Mouse (Mus musculus) MEL (cell line): ENCODE data around the gene Grid2ip. TPM values are rescaled to one million over a fixed set of nuclear protein-coding genes. Genes with fewer than 3 reads are reported as not detected.
A peak's percentile ranks its signal among the peaks of the same experiment; 100 is the strongest.

ENCODE experiments used
- DNase-seq: peaks from one replicate; pipeline ENCODE4 v3.0.0; 2011; ENCODE audit warnings: low read depth, low spot score
- H3K27ac ChIP-seq: 2 replicates; pipeline ENCODE4 v1.5.1; 2012; ENCODE audit warnings: low read depth, mild to moderate bottlenecking, control low read depth, low read length, moderate library complexity; ENCODE audit not compliant: control insufficient read depth
- H3K27me3 ChIP-seq, 2 experiments: fragments of 150-350 bp in 1 of 2; sonication (generic) in 1 of 2; 2 replicates each; pipeline ENCODE4 v1.6.1; 2012; ENCODE audit warnings: low read length in 2 of 2, mild to moderate bottlenecking in 2 of 2, improper control_type of control experiment in 1 of 2, moderate library complexity in 1 of 2; ENCODE audit not compliant: insufficient read depth in 2 of 2, control insufficient read depth in 1 of 2
- H3K36me3 ChIP-seq, 2 experiments: 2 replicates each; pipeline ENCODE4 v1.6.1; 2012 to 2014; ENCODE audit warnings: low read length in 2 of 2, improper control_type of control experiment in 1 of 2, inconsistent platforms in 1 of 2, mild to moderate bottlenecking in 1 of 2; ENCODE audit not compliant: insufficient read depth in 2 of 2, control insufficient read depth in 1 of 2
- H3K4me1 ChIP-seq, 2 experiments: fragments of 150-350 bp in 1 of 2; sonication (generic) in 1 of 2; 2 replicates each; pipeline ENCODE4 v1.6.1; 2012; ENCODE audit warnings: low read length in 2 of 2, improper control_type of control experiment in 1 of 2, mild to moderate bottlenecking in 1 of 2; ENCODE audit not compliant: insufficient read depth in 2 of 2, control insufficient read depth in 1 of 2
- H3K4me3 ChIP-seq, 2 experiments: fragments of 150-350 bp in 1 of 2; sonication (generic) in 1 of 2; 2 replicates each; pipeline ENCODE4 v1.5.1; 2012; ENCODE audit warnings: low read depth in 2 of 2, low read length in 2 of 2, mild to moderate bottlenecking in 2 of 2, moderate library complexity in 2 of 2, control low read depth in 1 of 2, improper control_type of control experiment in 1 of 2; ENCODE audit not compliant: control insufficient read depth in 1 of 2, insufficient read depth in 1 of 2
- H3K79me2 ChIP-seq: 2 replicates; pipeline ENCODE4 v1.6.1; 2012; ENCODE audit warnings: mild to moderate bottlenecking, low read length, moderate library complexity; ENCODE audit not compliant: control insufficient read depth, poor library complexity, insufficient read depth
- H3K9ac ChIP-seq: 2 replicates; pipeline ENCODE4 v1.6.1; 2012; ENCODE audit warnings: low read depth, mild to moderate bottlenecking, control low read depth, low read length, moderate library complexity; ENCODE audit not compliant: control insufficient read depth, poor library complexity, severe bottlenecking
- H3K9me3 ChIP-seq: fragments of 150-350 bp; sonication (generic); replicated peaks from 2 replicates; pipeline ENCODE4 v1.6.1; 2012; ENCODE audit warnings: mild to moderate bottlenecking, low read length, improper control_type of control experiment, moderate library complexity; ENCODE audit not compliant: insufficient read depth
- BHLHE40 ChIP-seq: IDR thresholded peaks from 2 replicates; pipeline ENCODE4 v1.6.1; 2012; ENCODE audit warnings: low read depth, mild to moderate bottlenecking, inconsistent platforms, low read length, improper control_type of control experiment, borderline replicate concordance
- CHD2 ChIP-seq: IDR thresholded peaks from 2 replicates; pipeline ENCODE4 v1.6.1; 2011; ENCODE audit warnings: low read length, improper control_type of control experiment
- ELF1 ChIP-seq: IDR thresholded peaks from 2 replicates; pipeline ENCODE4 v1.6.1; 2014; ENCODE audit warnings: low read depth, mild to moderate bottlenecking, inconsistent platforms, low read length, improper control_type of control experiment, moderate library complexity
- EP300 ChIP-seq, 2 experiments: IDR thresholded peaks; 2 replicates each; pipeline ENCODE4 v1.6.1; 2011; ENCODE audit warnings: improper control_type of control experiment in 2 of 2, low read length in 2 of 2, low read depth in 1 of 2, mild to moderate bottlenecking in 1 of 2
- ETS1 ChIP-seq: IDR thresholded peaks from 2 replicates; pipeline ENCODE4 v1.6.1; 2012; ENCODE audit warnings: low read depth, mild to moderate bottlenecking, inconsistent platforms, low read length, improper control_type of control experiment, moderate library complexity
- GABPA ChIP-seq: IDR thresholded peaks from 2 replicates; pipeline ENCODE4 v1.6.1; 2012; ENCODE audit warnings: low read depth, mild to moderate bottlenecking, inconsistent platforms, low read length, improper control_type of control experiment, moderate library complexity
- HCFC1 ChIP-seq: IDR thresholded peaks from 2 replicates; pipeline ENCODE4 v1.6.1; 2012; ENCODE audit warnings: low read depth, mild to moderate bottlenecking, inconsistent platforms, low read length, improper control_type of control experiment, moderate library complexity
- JUND ChIP-seq: IDR thresholded peaks from 2 replicates; pipeline ENCODE4 v1.6.1; 2011; ENCODE audit warnings: low read depth, mild to moderate bottlenecking, improper control_type of control experiment, low read length
- KAT2A ChIP-seq: conservative IDR thresholded peaks from 2 replicates; pipeline ENCODE4 v1.6.1; 2012; ENCODE audit warnings: low read depth, low read length, improper control_type of control experiment, inconsistent platforms
- MAFK ChIP-seq: IDR thresholded peaks from 2 replicates; pipeline ENCODE4 v1.6.1; 2011; ENCODE audit warnings: low read depth, mild to moderate bottlenecking, low read length, improper control_type of control experiment, borderline replicate concordance
- MAX ChIP-seq: IDR thresholded peaks from 2 replicates; pipeline ENCODE4 v1.6.1; 2011; ENCODE audit warnings: low read length, improper control_type of control experiment
- MAZ ChIP-seq: IDR thresholded peaks from 2 replicates; pipeline ENCODE4 v1.6.1; 2012; ENCODE audit warnings: low read depth, mild to moderate bottlenecking, inconsistent platforms, low read length, improper control_type of control experiment
- MEF2A ChIP-seq: IDR thresholded peaks from 2 replicates; pipeline ENCODE4 v1.6.1; 2014; ENCODE audit warnings: low read depth, mild to moderate bottlenecking, inconsistent platforms, low read length, improper control_type of control experiment; ENCODE audit not compliant: poor library complexity, insufficient replicate concordance, severe bottlenecking; ENCODE audit errors: extremely low read depth
- MXI1 ChIP-seq: IDR thresholded peaks from 2 replicates; pipeline ENCODE4 v1.6.1; 2011; ENCODE audit warnings: mild to moderate bottlenecking, low read depth, low read length, improper control_type of control experiment
- MYC ChIP-seq: IDR thresholded peaks from 2 replicates; pipeline ENCODE4 v1.6.1; 2011; ENCODE audit warnings: low read depth, mild to moderate bottlenecking, low read length, improper control_type of control experiment, moderate library complexity
- NELFE ChIP-seq: IDR thresholded peaks from 2 replicates; pipeline ENCODE4 v1.6.1; 2011; ENCODE audit warnings: low read depth, low read length, improper control_type of control experiment
- NRF1 ChIP-seq: IDR thresholded peaks from 2 replicates; pipeline ENCODE4 v1.6.1; 2014; ENCODE audit warnings: low read depth, mild to moderate bottlenecking, inconsistent platforms, low read length, improper control_type of control experiment, moderate library complexity; ENCODE audit not compliant: poor library complexity, insufficient read depth, severe bottlenecking
- POLR2A ChIP-seq, 2 experiments: IDR thresholded peaks; 2 replicates each; pipeline ENCODE4 v1.6.1; 2011 to 2012; ENCODE audit warnings: low read length in 2 of 2, mild to moderate bottlenecking in 2 of 2, control low read depth in 1 of 2, improper control_type of control experiment in 1 of 2, low read depth in 1 of 2, moderate library complexity in 1 of 2; ENCODE audit not compliant: control insufficient read depth in 1 of 2, insufficient read depth in 1 of 2, poor library complexity in 1 of 2
- POLR2AphosphoS2 ChIP-seq: IDR thresholded peaks from 2 replicates; pipeline ENCODE4 v1.6.1; 2011; ENCODE audit warnings: low read length, improper control_type of control experiment
- RAD21 ChIP-seq: IDR thresholded peaks from 2 replicates; pipeline ENCODE4 v1.6.1; 2011; ENCODE audit warnings: mild to moderate bottlenecking, low read depth, low read length, improper control_type of control experiment
- RCOR1 ChIP-seq: IDR thresholded peaks from 2 replicates; pipeline ENCODE4 v1.6.1; 2012; ENCODE audit warnings: low read depth, mild to moderate bottlenecking, inconsistent platforms, low read length, improper control_type of control experiment
- SIN3A ChIP-seq: IDR thresholded peaks from 2 replicates; pipeline ENCODE4 v1.6.1; 2012; ENCODE audit warnings: low read length, improper control_type of control experiment, inconsistent platforms
- TBP ChIP-seq: IDR thresholded peaks from 2 replicates; pipeline ENCODE4 v1.8.0; 2011; ENCODE audit warnings: low read depth, low read length, improper control_type of control experiment
- TCF12 ChIP-seq: IDR thresholded peaks from 2 replicates; pipeline ENCODE4 v1.6.1; 2014; ENCODE audit warnings: low read depth, mild to moderate bottlenecking, inconsistent platforms, low read length, improper control_type of control experiment, moderate library complexity
- USF1 ChIP-seq: IDR thresholded peaks from 2 replicates; pipeline ENCODE4 v1.6.1; 2014; ENCODE audit warnings: low read depth, mild to moderate bottlenecking, inconsistent platforms, low read length, improper control_type of control experiment, moderate library complexity
- USF2 ChIP-seq, 2 experiments: IDR thresholded peaks; 2 replicates each; pipeline ENCODE4 v1.6.1; 2011 to 2012; ENCODE audit warnings: improper control_type of control experiment in 2 of 2, low read length in 2 of 2, borderline replicate concordance in 1 of 2, inconsistent platforms in 1 of 2, low read depth in 1 of 2, mild to moderate bottlenecking in 1 of 2; ENCODE audit not compliant: insufficient read depth in 1 of 2
- ZC3H11A ChIP-seq: IDR thresholded peaks from 2 replicates; pipeline ENCODE4 v1.6.1; 2012; ENCODE audit warnings: low read depth, mild to moderate bottlenecking, inconsistent platforms, low read length, improper control_type of control experiment
- ZKSCAN1 ChIP-seq: IDR thresholded peaks from 2 replicates; pipeline ENCODE4 v1.6.1; 2012; ENCODE audit warnings: low read depth, mild to moderate bottlenecking, inconsistent platforms, low read length, improper control_type of control experiment, moderate library complexity
- ZMIZ1 ChIP-seq: IDR thresholded peaks from 2 replicates; pipeline ENCODE4 v1.6.1; 2012; ENCODE audit warnings: low read depth, mild to moderate bottlenecking, inconsistent platforms, low read length, improper control_type of control experiment, moderate library complexity
- ZNF384 ChIP-seq: IDR thresholded peaks from 2 replicates; pipeline ENCODE4 v1.6.1; 2012; ENCODE audit warnings: low read depth, mild to moderate bottlenecking, inconsistent platforms, low read length, improper control_type of control experiment
- polyA plus RNA-seq, 2 experiments: library from polyadenylated mRNA; stranded (reverse) in 1 of 2; unstranded in 1 of 2; fragments of >175 nt in 1 of 2; fragments of >200 nt in 1 of 2; gene quantifications; 2 replicates each; pipeline versions ENCODE4 v1.2.1 to v1.2.4; 2012; ENCODE audit warnings: low replicate concordance in 2 of 2, low read depth in 1 of 2; ENCODE audit not compliant: insufficient read length in 2 of 2, insufficient read depth in 1 of 2, missing spikeins in 1 of 2
- total RNA-seq: library from RNA; depleted of rRNA; stranded (reverse); fragments of 300-350 nt; gene quantifications from 2 replicates; pipeline ENCODE4 v1.2.3, GENCODE M21; 2012

The Grid2ip gene
- total and polyA plus RNA-seq, 3 experiments, result not detected

GRCm38 (mm10) chr5:143315514-143315888 is 41.6 kb upstream of the Grid2ip start:
- Histone ChIP-seq H3K9ac (peak overlapping the region; percentile 48), H3K27ac (peak overlapping the region; percentile 17; the same call in 1 of the 2 replicates), H3K9me3 (no peaks in the 10 kb centered on the region), H3K4me1 (peaks cover 0 to 10% of the 10 kb centered on the region in 2 experiments; a peak in 1 of 4 replicates), H3K36me3 (peaks cover 12 to 18% of the 10 kb centered on the region in 2 experiments), H3K27me3 (no peaks in the 10 kb centered on the region), H3K79me2 (peaks cover 41% of the 10 kb centered on the region), H3K4me3 (no peak overlapping the region)
- TF ChIP-seq MYC, result no peak
- TF ChIP-seq ZMIZ1, result no peak
- no peak for TF ChIP-seq TCF12
- TF ChIP-seq RCOR1, result no peak
- TF ChIP-seq ZC3H11A, result no peak
- no peak for TF ChIP-seq POLR2AphosphoS2
- no peak for TF ChIP-seq GABPA
- no peak for TF ChIP-seq ZNF384
- no peak for TF ChIP-seq MEF2A
- TF ChIP-seq POLR2A (IDR thresholded peaks at IDR 0.05; ENCODE audit: control insufficient read depth in 1 of 2, insufficient read depth in 1 of 2, low read depth in 1 of 2, low read length in 2 of 2, poor library complexity in 1 of 2), result no peak; a peak in 1 of 4 replicates
- TF ChIP-seq HCFC1, result no peak
- TF ChIP-seq NRF1, result no peak
- TF ChIP-seq ELF1, result no peak
- no peak for TF ChIP-seq SIN3A
- TF ChIP-seq MAZ, result no peak
- TF ChIP-seq ETS1, result no peak
- TF ChIP-seq CHD2, result no peak
- TF ChIP-seq MAFK, result no peak
- DNase-seq, result no peak

- H3K9me3 ChIP-seq, result no peaks in the 10 kb centered on the region
- H3K4me3 ChIP-seq, result no peak overlapping the region
- peaks cover 0 to 10% of the 10 kb centered on the region in 2 experiments; a peak in 1 of 4 replicates for H3K4me1 ChIP-seq
- no peak for DNase-seq
- no peak overlapping the region for H3K9ac ChIP-seq
- no peak overlapping the region for H3K27ac ChIP-seq
- peaks cover 6 to 13% of the 10 kb centered on the region in 2 experiments for H3K36me3 ChIP-seq
- H3K27me3 ChIP-seq, result no peaks in the 10 kb centered on the region
- TF ChIP-seq BHLHE40 (no peak), NRF1 (no peak), ZNF384 (no peak), USF1 (no peak), MXI1 (no peak), USF2 (IDR thresholded peaks at IDR 0.05; ENCODE audit: borderline replicate concordance in 1 of 2, insufficient read depth in 1 of 2, low read depth in 1 of 2, low read length in 2 of 2) (no peak), JUND (no peak), HCFC1 (no peak), MAZ (no peak), NELFE (no peak), SIN3A (no peak), EP300 (IDR thresholded peaks at IDR 0.05; ENCODE audit: low read depth in 1 of 2, low read length in 2 of 2) (no peak), KAT2A (no peak), RAD21 (no peak), CHD2 (no peak), MEF2A (no peak), ZKSCAN1 (no peak), MAX (no peak), TBP (no peak), TCF12 (no peak)
- peaks cover 29% of the 10 kb centered on the region for H3K79me2 ChIP-seq
Observed at GRCm38 (mm10) chr5:143316605-143317287, 40.4 kb upstream of the Grid2ip start.
